Mouse (Mus musculus) MEL (cell line): ENCODE results near the gene Il21.

Experiments used
- EP300 ChIP-seq, 2 experiments: IDR thresholded peaks; 2 replicates each; pipeline ENCODE4 v1.6.1; 2011; ENCODE audit warnings: improper control_type of control experiment in 2 of 2, low read length in 2 of 2, low read depth in 1 of 2, mild to moderate bottlenecking in 1 of 2
- GATA1 ChIP-seq: IDR thresholded peaks from 2 replicates; pipeline ENCODE4 v1.6.1; 2011; ENCODE audit warnings: low read depth, low read length, improper control_type of control experiment
- HCFC1 ChIP-seq: IDR thresholded peaks from 2 replicates; pipeline ENCODE4 v1.6.1; 2012; ENCODE audit warnings: low read depth, mild to moderate bottlenecking, inconsistent platforms, low read length, improper control_type of control experiment, moderate library complexity
- JUND ChIP-seq: IDR thresholded peaks from 2 replicates; pipeline ENCODE4 v1.6.1; 2011; ENCODE audit warnings: low read depth, mild to moderate bottlenecking, improper control_type of control experiment, low read length
- MAFK ChIP-seq: IDR thresholded peaks from 2 replicates; pipeline ENCODE4 v1.6.1; 2011; ENCODE audit warnings: low read depth, mild to moderate bottlenecking, low read length, improper control_type of control experiment, borderline replicate concordance
- MXI1 ChIP-seq: IDR thresholded peaks from 2 replicates; pipeline ENCODE4 v1.6.1; 2011; ENCODE audit warnings: mild to moderate bottlenecking, low read depth, low read length, improper control_type of control experiment
- POLR2A ChIP-seq, 2 experiments: IDR thresholded peaks; 2 replicates each; pipeline ENCODE4 v1.6.1; 2011 to 2012; ENCODE audit warnings: low read length in 2 of 2, mild to moderate bottlenecking in 2 of 2, control low read depth in 1 of 2, improper control_type of control experiment in 1 of 2, low read depth in 1 of 2, moderate library complexity in 1 of 2; ENCODE audit not compliant: control insufficient read depth in 1 of 2, insufficient read depth in 1 of 2, poor library complexity in 1 of 2
- RAD21 ChIP-seq: IDR thresholded peaks from 2 replicates; pipeline ENCODE4 v1.6.1; 2011; ENCODE audit warnings: mild to moderate bottlenecking, low read depth, low read length, improper control_type of control experiment
- RCOR1 ChIP-seq: IDR thresholded peaks from 2 replicates; pipeline ENCODE4 v1.6.1; 2012; ENCODE audit warnings: low read depth, mild to moderate bottlenecking, inconsistent platforms, low read length, improper control_type of control experiment
- USF1 ChIP-seq: IDR thresholded peaks from 2 replicates; pipeline ENCODE4 v1.6.1; 2014; ENCODE audit warnings: low read depth, mild to moderate bottlenecking, inconsistent platforms, low read length, improper control_type of control experiment, moderate library complexity

DNA sequence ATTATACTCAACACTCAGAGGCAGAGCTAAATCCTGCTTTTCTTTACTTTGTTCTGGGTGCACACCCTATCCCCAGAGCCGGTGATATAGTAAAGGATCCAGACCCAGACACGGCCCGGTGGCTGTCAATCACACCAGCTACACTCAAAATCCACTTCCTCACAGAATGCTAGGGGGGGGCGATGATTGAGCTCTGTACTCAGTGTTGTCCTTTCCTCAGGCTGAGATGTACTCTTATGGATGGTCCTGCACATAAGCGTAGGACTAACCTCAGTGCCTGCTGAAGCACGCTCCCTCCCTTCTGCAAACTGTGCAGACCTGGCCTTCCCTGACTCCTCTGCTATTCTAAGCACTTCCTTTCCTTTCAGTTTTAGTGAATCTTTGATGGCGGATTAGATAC is 29.6 kb downstream of the Il21 start:
- no peak for TF ChIP-seq MXI1
- no peak for TF ChIP-seq JUND
- TF ChIP-seq USF1 = no peak
- TF ChIP-seq POLR2A (IDR thresholded peaks at IDR 0.05; ENCODE audit: control insufficient read depth in 1 of 2, insufficient read depth in 1 of 2, low read depth in 1 of 2, low read length in 2 of 2, poor library complexity in 1 of 2) = no peak
- no peak for TF ChIP-seq RAD21
- TF ChIP-seq MAFK = no peak
- no peak for TF ChIP-seq EP300 (IDR thresholded peaks at IDR 0.05; ENCODE audit: low read depth in 1 of 2, low read length in 2 of 2)
- no peak for TF ChIP-seq GATA1
- no peak for TF ChIP-seq HCFC1
- TF ChIP-seq RCOR1 = no peak
